Mouse (Mus musculus): ENCODE measurements at regions not wholly inside any gene's neighbourhood (a gene's known extent, or its start where the extent isn't known, plus 50 kb on each side); places are given as distances from the start of the nearest gene placed in this dataset.

DNA sequence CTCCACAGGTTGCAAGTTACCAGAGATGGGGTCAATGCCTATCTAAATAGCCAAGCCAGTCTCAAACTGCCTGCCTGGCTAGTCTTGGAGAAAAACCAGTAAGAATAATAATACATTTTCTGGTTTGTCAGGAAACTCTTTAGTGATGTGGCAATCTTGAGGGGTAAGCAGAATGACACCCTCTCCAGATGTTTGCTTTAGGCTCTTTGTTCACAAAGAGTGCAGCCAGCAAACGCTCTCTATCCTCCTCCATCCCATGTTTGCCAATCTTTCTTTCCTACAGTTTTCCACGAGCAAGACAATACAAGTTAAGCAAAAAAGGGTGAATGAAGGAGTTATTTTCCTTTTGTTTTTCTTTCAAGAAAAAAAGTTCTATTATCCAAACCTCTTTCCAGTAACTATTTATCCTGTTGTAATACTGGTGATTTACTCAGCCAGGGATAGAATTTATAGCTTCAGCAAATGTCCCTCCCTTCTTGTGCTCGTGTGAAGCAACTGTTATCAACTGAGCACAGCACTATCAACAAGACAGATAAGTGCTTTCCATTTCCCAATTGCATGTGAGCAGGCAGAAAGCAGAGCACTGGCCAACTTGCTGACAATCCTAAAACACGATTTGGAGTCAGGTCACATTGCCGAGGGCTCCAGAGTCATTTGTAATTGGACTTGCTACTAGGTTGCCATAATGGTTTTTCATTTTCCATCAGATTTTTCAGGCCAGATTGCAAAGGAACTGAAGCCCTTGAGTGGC lies 873.5 kb downstream of the Rapgef2 start:
- no peaks in the 10 kb centered on the region for H3K4me1 ChIP-seq (ENCODE audit: control insufficient read depth, insufficient read depth, low read length)
- WGBS = 59% methylated on average over 5 of the region's 5 CpGs
- H3K36me3 ChIP-seq (ENCODE audit: control insufficient read depth, insufficient read depth, low read length) = no peaks in the 10 kb centered on the region
- ATAC-seq (ENCODE audit: low FRiP score, low read depth) (no peak), DNase-seq (ENCODE audit: low spot score) (no peak)
- H3K27ac ChIP-seq (replicated peaks; ENCODE audit: low read depth, low read length) = no peak overlapping the region
- H3K27me3 ChIP-seq (ENCODE audit: control insufficient read depth, insufficient read depth, low read length) = no peaks in the 10 kb centered on the region
- no peak overlapping the region for H3K9ac ChIP-seq (ENCODE audit: low read depth, low read length, severe bottlenecking)
- H3K4me2 ChIP-seq (replicated peaks; ENCODE audit: low read depth, low read length, severe bottlenecking) = no peak overlapping the region
- no peak overlapping the region for H3K4me3 ChIP-seq (replicated peaks; ENCODE audit: low read length)
- no peaks in the 10 kb centered on the region for H3K9me3 ChIP-seq (ENCODE audit: control insufficient read depth, low read length)
- TF ChIP-seq POLR2A (IDR thresholded peaks at IDR 0.05; ENCODE audit: borderline replicate concordance, extremely low read depth, insufficient read depth, insufficient read length) = no peak

DNA sequence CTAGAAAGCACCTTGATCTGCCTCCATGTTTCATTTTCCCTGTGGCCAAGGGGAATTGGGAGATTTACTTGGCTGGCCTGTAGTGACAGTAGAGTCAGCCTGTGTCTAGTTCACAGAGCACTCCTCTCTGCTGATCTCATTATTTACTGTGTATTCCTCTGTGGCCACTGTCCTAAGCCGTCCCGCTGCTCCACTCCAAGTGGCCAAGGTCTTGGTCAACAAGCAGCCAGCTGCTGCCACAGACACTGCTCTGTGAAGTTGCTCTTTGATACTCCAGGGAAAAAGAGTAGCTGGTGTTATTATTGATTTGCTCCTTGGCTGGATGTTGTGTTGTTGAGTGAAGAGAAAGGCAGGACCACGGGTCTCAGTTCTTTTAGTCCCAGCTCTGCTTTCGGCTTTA lies 874.9 kb downstream of the Rapgef2 start:
- Histone ChIP-seq H3K9ac (ENCODE audit: low read depth, low read length, severe bottlenecking) (no peak overlapping the region), H3K9me3 (ENCODE audit: control insufficient read depth, low read length) (no peaks in the 10 kb centered on the region), H3K27me3 (ENCODE audit: control insufficient read depth, insufficient read depth, low read length) (no peaks in the 10 kb centered on the region), H3K4me3 (replicated peaks; ENCODE audit: low read length) (no peak overlapping the region), H3K36me3 (ENCODE audit: control insufficient read depth, insufficient read depth, low read length) (no peaks in the 10 kb centered on the region), H3K27ac (replicated peaks; ENCODE audit: low read depth, low read length) (no peak overlapping the region), H3K4me2 (replicated peaks; ENCODE audit: low read depth, low read length, severe bottlenecking) (no peak overlapping the region), H3K4me1 (ENCODE audit: control insufficient read depth, insufficient read depth, low read length) (no peaks in the 10 kb centered on the region)
- no peak for ATAC-seq (ENCODE audit: low FRiP score, low read depth)
- 82% methylated on average over 4 of the region's 4 CpGs for WGBS
- no peak for DNase-seq (ENCODE audit: low spot score)
- TF ChIP-seq POLR2A (IDR thresholded peaks at IDR 0.05; ENCODE audit: borderline replicate concordance, extremely low read depth, insufficient read depth, insufficient read length) = no peak

GRCm38 (mm10) chr3:78409237-78409636 lies 877.1 kb downstream of the Rapgef2 start:
- H3K9me3 ChIP-seq (ENCODE audit: control insufficient read depth, low read length) = no peaks in the 10 kb centered on the region
- no peak overlapping the region for H3K27ac ChIP-seq (replicated peaks; ENCODE audit: low read depth, low read length)
- no peak overlapping the region for H3K9ac ChIP-seq (ENCODE audit: low read depth, low read length, severe bottlenecking)
- H3K4me1 ChIP-seq (ENCODE audit: control insufficient read depth, insufficient read depth, low read length) = no peaks in the 10 kb centered on the region
- no peaks in the 10 kb centered on the region for H3K36me3 ChIP-seq (ENCODE audit: control insufficient read depth, insufficient read depth, low read length)
- WGBS = 83% methylated on average over 3 of the region's 3 CpGs
- no peak for ATAC-seq (ENCODE audit: low FRiP score, low read depth)
- no peak for DNase-seq (ENCODE audit: low spot score)
- no peak for TF ChIP-seq POLR2A (IDR thresholded peaks at IDR 0.05; ENCODE audit: borderline replicate concordance, extremely low read depth, insufficient read depth, insufficient read length)
- no peak overlapping the region for H3K4me2 ChIP-seq (replicated peaks; ENCODE audit: low read depth, low read length, severe bottlenecking)
- no peak overlapping the region for H3K4me3 ChIP-seq (replicated peaks; ENCODE audit: low read length)
- no peaks in the 10 kb centered on the region for H3K27me3 ChIP-seq (ENCODE audit: control insufficient read depth, insufficient read depth, low read length)

DNA sequence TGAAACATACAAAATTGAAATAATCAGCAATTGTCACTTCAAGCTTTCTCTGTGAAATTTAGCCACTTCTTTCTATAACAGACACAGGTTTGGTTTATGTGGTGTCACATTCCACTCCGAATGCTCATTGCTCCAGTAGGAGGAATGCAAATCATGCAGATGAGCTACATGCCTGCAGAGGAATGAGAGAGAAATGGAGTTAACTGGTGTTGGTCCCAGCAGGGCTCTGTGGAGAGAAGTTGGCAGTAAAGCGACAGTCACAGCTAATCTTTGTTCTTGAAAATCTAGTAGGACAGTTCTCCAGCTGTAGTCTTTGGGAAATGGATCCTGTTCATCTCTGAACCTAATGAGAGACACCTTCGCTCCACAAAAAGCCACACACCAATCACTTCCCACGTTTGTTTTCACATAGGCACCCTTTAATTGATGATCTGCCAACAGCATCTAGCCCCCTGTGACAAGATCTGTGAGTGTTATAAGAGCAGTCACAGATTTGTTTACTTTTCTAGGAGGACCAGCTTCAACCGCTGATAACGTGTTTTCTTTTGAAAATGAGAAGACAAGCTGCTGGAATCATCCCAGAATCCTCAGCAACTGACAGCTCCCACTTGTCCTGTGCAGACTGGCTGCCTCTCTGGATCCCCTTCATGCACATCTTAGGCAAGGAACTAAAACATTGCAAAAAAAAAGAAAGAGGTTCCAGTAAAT lies 880.4 kb downstream of the Rapgef2 start:
- no peaks in the 10 kb centered on the region for H3K27me3 ChIP-seq (ENCODE audit: control insufficient read depth, insufficient read depth, low read length)
- no peak for TF ChIP-seq POLR2A (IDR thresholded peaks at IDR 0.05; ENCODE audit: borderline replicate concordance, extremely low read depth, insufficient read depth, insufficient read length)
- 30% methylated on average over 6 of the region's 6 CpGs for WGBS
- H3K4me1 ChIP-seq (ENCODE audit: control insufficient read depth, insufficient read depth, low read length) = no peaks in the 10 kb centered on the region
- H3K4me2 ChIP-seq (replicated peaks; ENCODE audit: low read depth, low read length, severe bottlenecking) = no peak overlapping the region
- H3K36me3 ChIP-seq (ENCODE audit: control insufficient read depth, insufficient read depth, low read length) = no peaks in the 10 kb centered on the region
- no peak overlapping the region for H3K4me3 ChIP-seq (replicated peaks; ENCODE audit: low read length)
- ATAC-seq (ENCODE audit: low FRiP score, low read depth) = no peak
- H3K27ac ChIP-seq (replicated peaks; ENCODE audit: low read depth, low read length) = no peak overlapping the region
- no peak for DNase-seq (ENCODE audit: low spot score)
- H3K9ac ChIP-seq (ENCODE audit: low read depth, low read length, severe bottlenecking) = no peak overlapping the region
- H3K9me3 ChIP-seq (ENCODE audit: control insufficient read depth, low read length) = no peaks in the 10 kb centered on the region

DNA sequence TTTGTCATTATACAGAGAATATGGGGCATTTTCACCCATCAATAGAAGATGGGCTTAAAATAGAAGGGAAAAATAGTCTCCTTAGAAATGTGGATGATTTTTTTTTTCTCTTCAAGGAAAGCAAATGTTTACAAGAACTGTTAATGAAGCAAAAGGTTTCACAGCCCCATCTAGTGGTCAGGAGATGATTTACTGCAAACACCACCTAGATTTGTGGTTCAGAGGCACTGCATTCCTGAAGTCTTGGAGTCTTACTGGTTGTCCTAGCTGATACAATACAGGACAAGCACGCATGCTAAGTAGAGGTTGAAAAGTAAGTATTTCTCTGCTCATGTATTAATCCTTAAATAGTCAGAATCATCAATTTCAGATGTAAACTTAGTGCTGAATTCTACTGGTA lies 927.9 kb downstream of the Rapgef2 start:
- no peaks in the 10 kb centered on the region for H3K4me1 ChIP-seq (ENCODE audit: control insufficient read depth, insufficient read depth, low read length)
- no peaks in the 10 kb centered on the region for H3K27me3 ChIP-seq (ENCODE audit: control insufficient read depth, insufficient read depth, low read length)
- H3K4me3 ChIP-seq (replicated peaks; ENCODE audit: low read length) = no peak overlapping the region
- 49% methylated on average over 1 of the region's 1 CpGs for WGBS
- ATAC-seq (ENCODE audit: low FRiP score, low read depth) (no peak), DNase-seq (ENCODE audit: low spot score) (peak; percentile 82)
- H3K4me2 ChIP-seq (replicated peaks; ENCODE audit: low read depth, low read length, severe bottlenecking) = no peak overlapping the region
- H3K9ac ChIP-seq (ENCODE audit: low read depth, low read length, severe bottlenecking) = no peak overlapping the region
- no peaks in the 10 kb centered on the region for H3K9me3 ChIP-seq (ENCODE audit: control insufficient read depth, low read length)
- H3K36me3 ChIP-seq (ENCODE audit: control insufficient read depth, insufficient read depth, low read length) = no peaks in the 10 kb centered on the region
- TF ChIP-seq POLR2A (IDR thresholded peaks at IDR 0.05; ENCODE audit: borderline replicate concordance, extremely low read depth, insufficient read depth, insufficient read length) = no peak
- H3K27ac ChIP-seq (replicated peaks; ENCODE audit: low read depth, low read length) = no peak overlapping the region

All from limb, embryonic 14.5 days (tissue).